Mouse (Mus musculus): Measurements from ENCODE around the gene Stxbp4. TPM values are rescaled to one million over a fixed set of nuclear protein-coding genes. Genes with fewer than 3 reads are reported as not detected.

Gene Stxbp4
- polyA plus RNA-seq, 1 experiment from 2014 or later, result 18.8 TPM

DNA sequence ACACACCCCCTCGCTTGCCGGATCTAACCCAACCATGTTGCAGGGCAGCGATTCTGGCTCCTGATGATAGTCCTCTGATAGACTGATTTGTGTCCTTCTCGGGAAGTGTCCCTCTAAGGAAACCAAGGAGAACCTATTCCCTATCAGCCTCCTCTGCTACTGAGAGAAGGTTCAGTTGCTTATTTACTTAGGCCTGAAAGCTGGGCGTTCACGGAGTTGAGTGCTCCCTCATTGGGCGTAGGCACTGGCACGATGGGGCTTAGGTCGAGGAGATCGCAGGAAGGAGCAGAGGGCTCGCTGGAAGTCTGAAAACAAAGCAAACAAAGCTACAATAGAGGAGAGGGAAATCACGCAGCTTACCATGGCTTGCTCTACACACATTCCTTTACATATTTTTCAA is 19.6 kb upstream of the Stxbp4 start:
- WGBS, result 86% methylated on average over 12 of the region's 12 CpGs
- Histone ChIP-seq H3K4me3 (replicated peaks; ENCODE audit: low read length) (no peak overlapping the region), H3K27me3 (ENCODE audit: control insufficient read depth, insufficient read depth, low read length) (no peaks in the 10 kb centered on the region), H3K4me1 (replicated peaks; ENCODE audit: control insufficient read depth, insufficient read depth, low read length) (no peaks in the 10 kb centered on the region), H3K9ac (no peak overlapping the region), H3K36me3 (replicated peaks; ENCODE audit: control insufficient read depth, insufficient read depth) (peaks cover 13% of the 10 kb centered on the region; the same call in 1 of the 2 replicates), H3K9me3 (ENCODE audit: control insufficient read depth, low read length) (no peaks in the 10 kb centered on the region), H3K4me2 (replicated peaks) (no peak overlapping the region), H3K27ac (no peak overlapping the region)
- no peak for DNase-seq (ENCODE audit: low spot score)
- ATAC-seq (ENCODE audit: low FRiP score), result no peak

- no peak overlapping the region for H3K9ac ChIP-seq
- no peak overlapping the region for H3K4me3 ChIP-seq (replicated peaks; ENCODE audit: low read length)
- DNase-seq (ENCODE audit: low spot score), result no peak
- ATAC-seq (ENCODE audit: low FRiP score), result no peak
- WGBS, result 94% methylated on average over 4 of the region's 4 CpGs
- no peak overlapping the region for H3K27ac ChIP-seq
- H3K9me3 ChIP-seq (ENCODE audit: control insufficient read depth, low read length), result no peaks in the 10 kb centered on the region
- no peak overlapping the region for H3K4me2 ChIP-seq (replicated peaks)
- peaks cover 36% of the 10 kb centered on the region for H3K36me3 ChIP-seq (replicated peaks; ENCODE audit: control insufficient read depth, insufficient read depth)
- H3K27me3 ChIP-seq (ENCODE audit: control insufficient read depth, insufficient read depth, low read length), result no peaks in the 10 kb centered on the region
- no peaks in the 10 kb centered on the region for H3K4me1 ChIP-seq (replicated peaks; ENCODE audit: control insufficient read depth, insufficient read depth, low read length)
Observed at GRCm38 (mm10) chr11:90652603-90653002, 14.7 kb upstream of the Stxbp4 start.

- ATAC-seq (ENCODE audit: low FRiP score), result no peak
- no peaks in the 10 kb centered on the region for H3K4me1 ChIP-seq (replicated peaks; ENCODE audit: control insufficient read depth, insufficient read depth, low read length)
- no peaks in the 10 kb centered on the region for H3K9me3 ChIP-seq (ENCODE audit: control insufficient read depth, low read length)
- no peak overlapping the region for H3K4me2 ChIP-seq (replicated peaks)
- H3K4me3 ChIP-seq (replicated peaks; ENCODE audit: low read length), result no peak overlapping the region
- no peak for DNase-seq (ENCODE audit: low spot score)
- WGBS, result 81% methylated on average over 9 of the region's 9 CpGs
- H3K9ac ChIP-seq, result no peak overlapping the region
- peaks cover 47% of the 10 kb centered on the region for H3K36me3 ChIP-seq (replicated peaks; ENCODE audit: control insufficient read depth, insufficient read depth)
- no peak overlapping the region for H3K27ac ChIP-seq
- H3K27me3 ChIP-seq (ENCODE audit: control insufficient read depth, insufficient read depth, low read length), result no peaks in the 10 kb centered on the region
Observed at GRCm38 (mm10) chr11:90650231-90650885, 12.5 kb upstream of the Stxbp4 start.

DNA sequence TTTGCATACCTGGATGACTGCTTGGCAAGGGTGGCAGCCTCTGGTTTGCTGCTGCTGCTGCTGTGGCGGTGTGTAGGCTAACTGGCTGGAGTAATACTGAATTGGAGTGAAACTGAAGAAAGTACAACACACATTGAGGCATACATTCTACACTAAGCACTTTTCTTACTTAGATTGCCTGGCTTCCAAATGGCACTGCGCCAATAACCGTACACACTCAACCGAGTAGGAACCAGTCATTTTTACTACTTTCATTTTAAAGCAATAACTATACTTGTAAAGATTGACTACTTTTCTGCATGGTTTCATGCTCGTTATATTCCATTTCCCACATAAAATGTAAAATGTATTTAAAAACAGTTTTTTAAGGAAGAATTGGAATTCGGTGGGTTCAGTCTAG is 11.9 kb upstream of the Stxbp4 start:
- 93% methylated on average over 6 of the region's 6 CpGs for WGBS

DNA sequence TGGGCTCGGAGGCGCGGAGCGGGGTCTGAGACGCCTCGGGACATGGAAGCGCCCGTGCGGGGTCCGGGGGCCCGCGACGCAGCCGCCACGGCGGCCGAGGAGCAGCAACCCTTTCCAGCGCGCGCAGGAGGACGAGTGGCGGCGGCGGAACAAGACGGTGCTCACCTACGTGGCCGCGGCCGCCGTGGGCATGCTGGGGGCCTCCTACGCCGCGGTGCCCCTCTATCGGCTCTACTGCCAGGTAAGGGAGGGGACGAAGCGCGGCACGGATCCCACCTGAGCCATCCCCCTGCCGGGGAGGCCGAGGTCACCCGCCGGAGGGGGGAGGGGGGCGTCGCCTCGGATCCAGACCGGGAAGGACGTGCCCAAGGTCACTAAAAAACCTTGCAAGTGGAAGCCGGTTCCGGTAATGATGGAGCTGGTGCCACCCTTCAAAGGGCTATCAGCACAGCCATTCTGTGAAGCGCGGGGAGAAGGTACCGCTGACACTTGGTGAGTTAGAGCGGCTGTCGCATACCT is 487 bp upstream of the Stxbp4 start:
- no peaks in the 10 kb centered on the region for H3K9me3 ChIP-seq (ENCODE audit: control insufficient read depth, low read length)
- peaks cover 22% of the 10 kb centered on the region for H3K36me3 ChIP-seq (replicated peaks; ENCODE audit: control insufficient read depth, insufficient read depth)
- peak overlapping the region; percentile 86 for H3K4me3 ChIP-seq (replicated peaks; ENCODE audit: low read length)
- H3K27ac ChIP-seq, result peak overlapping the region; percentile 94
- peaks cover 18% of the 10 kb centered on the region for H3K4me1 ChIP-seq (replicated peaks; ENCODE audit: control insufficient read depth, insufficient read depth, low read length)
- H3K9ac ChIP-seq, result peak overlapping the region; percentile 94
- no peaks in the 10 kb centered on the region for H3K27me3 ChIP-seq (ENCODE audit: control insufficient read depth, insufficient read depth, low read length)
- peak overlapping the region; percentile 56 for H3K4me2 ChIP-seq (replicated peaks)
- 0% methylated on average over 51 of the region's 54 CpGs for WGBS
- DNase-seq (ENCODE audit: low spot score) (peak; percentile 35), ATAC-seq (ENCODE audit: low FRiP score) (peak; percentile 72)

More for the DNA sequence above, 11.9 kb upstream of the Stxbp4 start:
- Histone ChIP-seq H3K9ac (no peak overlapping the region), H3K27me3 (ENCODE audit: control insufficient read depth, insufficient read depth, low read length) (no peaks in the 10 kb centered on the region), H3K9me3 (ENCODE audit: control insufficient read depth, low read length) (no peaks in the 10 kb centered on the region), H3K27ac (no peak overlapping the region), H3K36me3 (replicated peaks; ENCODE audit: control insufficient read depth, insufficient read depth) (peaks cover 53% of the 10 kb centered on the region), H3K4me2 (replicated peaks) (no peak overlapping the region), H3K4me3 (replicated peaks; ENCODE audit: low read length) (no peak overlapping the region), H3K4me1 (replicated peaks; ENCODE audit: control insufficient read depth, insufficient read depth, low read length) (no peaks in the 10 kb centered on the region)
- no peak for DNase-seq (ENCODE audit: low spot score)
- no peak for ATAC-seq (ENCODE audit: low FRiP score)

GRCm38 (mm10) chr11:90634661-90635060 is 3.2 kb downstream of the Stxbp4 start:
- Histone ChIP-seq H3K9me3 (ENCODE audit: control insufficient read depth, low read length) (no peaks in the 10 kb centered on the region), H3K36me3 (replicated peaks; ENCODE audit: control insufficient read depth, insufficient read depth) (no peaks in the 10 kb centered on the region), H3K9ac (no peak overlapping the region), H3K27ac (no peak overlapping the region), H3K4me1 (replicated peaks; ENCODE audit: control insufficient read depth, insufficient read depth, low read length) (peaks cover 10% of the 10 kb centered on the region), H3K4me2 (replicated peaks) (no peak overlapping the region), H3K4me3 (replicated peaks; ENCODE audit: low read length) (no peak overlapping the region), H3K27me3 (ENCODE audit: control insufficient read depth, insufficient read depth, low read length) (no peaks in the 10 kb centered on the region)
- 92% methylated on average over 3 of the region's 3 CpGs for WGBS
- no peak for DNase-seq (ENCODE audit: low spot score)
- no peak for ATAC-seq (ENCODE audit: low FRiP score)

DNA sequence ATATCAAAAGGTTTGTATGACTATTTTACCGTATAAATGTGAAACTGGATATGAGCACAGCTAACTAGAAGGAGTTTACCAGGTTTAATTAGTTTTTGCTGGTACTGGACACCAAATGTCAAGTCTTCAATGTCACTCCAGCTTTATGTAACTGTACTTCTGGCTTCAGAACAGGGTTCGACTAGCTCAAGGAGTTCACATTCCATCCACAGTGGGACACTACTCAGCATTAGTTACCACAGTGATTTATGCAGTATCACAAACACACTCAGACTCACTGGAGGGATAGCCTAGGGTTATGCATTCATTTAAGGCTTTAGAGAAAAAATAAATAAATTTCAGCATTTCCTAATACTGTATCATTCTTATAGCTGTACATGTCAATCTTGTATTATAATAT is 5.4 kb downstream of the Stxbp4 start:
- no peaks in the 10 kb centered on the region for H3K9me3 ChIP-seq (ENCODE audit: control insufficient read depth, low read length)
- H3K27ac ChIP-seq, result no peak overlapping the region
- no peak for ATAC-seq (ENCODE audit: low FRiP score)
- 80% methylated on average over 2 of the region's 2 CpGs for WGBS
- no peak overlapping the region for H3K4me2 ChIP-seq (replicated peaks)
- no peak overlapping the region for H3K9ac ChIP-seq
- H3K4me1 ChIP-seq (replicated peaks; ENCODE audit: control insufficient read depth, insufficient read depth, low read length), result peaks cover 7% of the 10 kb centered on the region; the same call in 1 of the 2 replicates
- H3K4me3 ChIP-seq (replicated peaks; ENCODE audit: low read length), result no peak overlapping the region
- H3K27me3 ChIP-seq (ENCODE audit: control insufficient read depth, insufficient read depth, low read length), result no peaks in the 10 kb centered on the region
- H3K36me3 ChIP-seq (replicated peaks; ENCODE audit: control insufficient read depth, insufficient read depth), result no peaks in the 10 kb centered on the region
- DNase-seq (ENCODE audit: low spot score), result no peak

- Histone ChIP-seq H3K9me3 (ENCODE audit: control insufficient read depth, low read length) (no peaks in the 10 kb centered on the region), H3K4me2 (replicated peaks) (no peak overlapping the region), H3K36me3 (replicated peaks; ENCODE audit: control insufficient read depth, insufficient read depth) (no peaks in the 10 kb centered on the region), H3K4me1 (replicated peaks; ENCODE audit: control insufficient read depth, insufficient read depth, low read length) (no peaks in the 10 kb centered on the region), H3K4me3 (replicated peaks; ENCODE audit: low read length) (no peak overlapping the region), H3K27me3 (ENCODE audit: control insufficient read depth, insufficient read depth, low read length) (no peaks in the 10 kb centered on the region), H3K9ac (no peak overlapping the region), H3K27ac (no peak overlapping the region)
- DNase-seq (ENCODE audit: low spot score) (no peak), ATAC-seq (ENCODE audit: low FRiP score) (no peak)
- 77% methylated on average over 1 of the region's 1 CpGs for WGBS
Observed at GRCm38 (mm10) chr11:90627751-90628150, 10.1 kb downstream of the Stxbp4 start.

DNA sequence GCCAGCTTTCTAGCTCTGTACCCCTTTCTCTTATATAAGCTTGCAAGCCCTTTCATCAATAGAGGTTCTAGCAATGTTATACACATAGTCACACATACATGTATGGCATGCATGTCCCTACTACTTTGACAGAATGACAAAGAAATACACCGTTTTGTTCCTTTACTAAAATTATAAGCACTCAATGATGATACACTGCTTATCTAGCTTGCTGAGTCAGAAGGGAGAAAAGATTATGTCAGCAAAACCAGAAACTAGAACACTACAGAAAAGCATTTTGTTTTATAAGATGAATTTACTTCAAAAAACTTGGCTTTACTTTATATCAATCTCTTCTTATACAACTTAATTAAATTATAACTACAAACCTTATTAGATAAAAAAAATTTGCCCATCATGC is 12.7 kb downstream of the Stxbp4 start:
- H3K36me3 ChIP-seq (replicated peaks; ENCODE audit: control insufficient read depth, insufficient read depth), result peaks cover 2% of the 10 kb centered on the region
- 93% methylated on average over 1 of the region's 1 CpGs for WGBS
- no peak for DNase-seq (ENCODE audit: low spot score)
- H3K27ac ChIP-seq, result no peak overlapping the region
- H3K4me3 ChIP-seq (replicated peaks; ENCODE audit: low read length), result no peak overlapping the region
- no peak for ATAC-seq (ENCODE audit: low FRiP score)
- no peak overlapping the region for H3K4me2 ChIP-seq (replicated peaks)
- H3K9ac ChIP-seq, result no peak overlapping the region
- H3K4me1 ChIP-seq (replicated peaks; ENCODE audit: control insufficient read depth, insufficient read depth, low read length), result 0 out of 2 replicates have a peak, but pooled peaks cover 5% of the 10 kb centered on the region
- no peaks in the 10 kb centered on the region for H3K27me3 ChIP-seq (ENCODE audit: control insufficient read depth, insufficient read depth, low read length)
- H3K9me3 ChIP-seq (ENCODE audit: control insufficient read depth, low read length), result no peaks in the 10 kb centered on the region

Data from hindbrain, embryonic 14.5 days (tissue).